Mouse (Mus musculus) heart, embryonic 11.5 days (tissue): ENCODE data around the gene Fkbp2. TPM values are rescaled to one million over a fixed set of nuclear protein-coding genes. Genes with fewer than 3 reads are reported as not detected.

ENCODE experiments used
- ATAC-seq: fragments of 200-750 bp; cut with Nextera tagmentation; replicated peaks from 2 replicates; pipeline ENCODE4 v1.8.0; 2017; ENCODE audit warnings: moderate library complexity; ENCODE audit not compliant: insufficient number of reproducible peaks, low FRiP score, low TSS enrichment
- H3K27ac ChIP-seq: fragments of 300-500 bp; sonication (generic); 2 replicates; pipeline ENCODE4 v1.5.1; 2014; ENCODE audit warnings: mild to moderate bottlenecking, low read depth, low read length
- H3K27me3 ChIP-seq: fragments of 300-500 bp; sonication (generic); 2 replicates; pipeline ENCODE4 v1.6.1; 2014; ENCODE audit warnings: mild to moderate bottlenecking, low read length, mixed read lengths; ENCODE audit not compliant: control insufficient read depth, insufficient read depth
- H3K36me3 ChIP-seq: fragments of 300-500 bp; sonication (generic); 2 replicates; pipeline ENCODE4 v1.6.1; 2014; ENCODE audit warnings: mild to moderate bottlenecking, low read length, moderate library complexity, mixed read lengths; ENCODE audit not compliant: control insufficient read depth, insufficient read depth
- H3K4me1 ChIP-seq: fragments of 300-500 bp; sonication (generic); 2 replicates; pipeline ENCODE4 v1.6.1; 2014; ENCODE audit warnings: low read length; ENCODE audit not compliant: control insufficient read depth, insufficient read depth
- H3K4me2 ChIP-seq: fragments of 300-500 bp; sonication (generic); 2 replicates; pipeline ENCODE4 v1.6.1; 2014; ENCODE audit warnings: mild to moderate bottlenecking, moderate library complexity
- H3K4me3 ChIP-seq: fragments of 300-500 bp; sonication (generic); 2 replicates; pipeline ENCODE4 v1.5.1; 2014; ENCODE audit warnings: low read depth, low read length
- H3K9ac ChIP-seq: fragments of 300-500 bp; sonication (generic); 2 replicates; pipeline ENCODE4 v1.6.1; 2014; ENCODE audit warnings: mild to moderate bottlenecking, low read depth, low read length, moderate library complexity
- H3K9me3 ChIP-seq: fragments of 300-500 bp; sonication (generic); replicated peaks from 2 replicates; pipeline ENCODE4 v1.6.1; 2016; ENCODE audit warnings: low read length; ENCODE audit not compliant: control insufficient read depth
- WGBS: fragments of 180-500 bp; shearing (Covaris S2); extraction: QIAGEN DNeasy Blood & Tissue Kit; methylation state at CpG from one replicate; pipeline ENCODE4 v1.1.7; 2014; ENCODE audit not compliant: insufficient replicate concordance; 5-methylcytosine and 5-hydroxymethylcytosine counted together
- polyA plus RNA-seq: library from polyadenylated mRNA; unstranded; fragments of >200 nt; fragmentation: Nextera tagmentation; extraction: Ambion mirVana; gene quantifications from 2 replicates; pipeline ENCODE4 v1.2.1, GENCODE M21; 2014

Gene Fkbp2
- polyA plus RNA-seq, 1 experiment from 2014 or later = 88.4 TPM

GRCm38 (mm10) chr19:6950613-6951153 lies 29.6 kb downstream of the Fkbp2 start:
- ATAC-seq = peak; percentile 5; the same call in 1 of the 2 replicates
- under 1% methylated on average over 28 of the region's 28 CpGs for WGBS
- Histone ChIP-seq H3K36me3 (0 out of 2 replicates have a peak, but pooled peaks cover 7% of the 10 kb centered on the region), H3K27ac (peak overlapping the region; percentile 96), H3K4me2 (peak overlapping the region; percentile 94), H3K9me3 (no peaks in the 10 kb centered on the region), H3K4me3 (peak overlapping the region; percentile 70), H3K27me3 (no peaks in the 10 kb centered on the region), H3K4me1 (peaks cover 29% of the 10 kb centered on the region), H3K9ac (peak overlapping the region; percentile 83)

GRCm38 (mm10) chr19:6949951-6950350 lies 30.4 kb downstream of the Fkbp2 start:
- Histone ChIP-seq H3K4me1 (peaks cover 22% of the 10 kb centered on the region), H3K9ac (peak overlapping the region; percentile 83; the same call in 1 of the 2 replicates), H3K27ac (peak overlapping the region; percentile 96; the same call in 1 of the 2 replicates), H3K27me3 (no peaks in the 10 kb centered on the region), H3K4me2 (peak overlapping the region; percentile 94), H3K9me3 (no peaks in the 10 kb centered on the region), H3K4me3 (peak overlapping the region; percentile 70), H3K36me3 (0 out of 2 replicates have a peak, but pooled peaks cover 3% of the 10 kb centered on the region)
- ATAC-seq = no peak
- WGBS = 58% methylated on average over 5 of the region's 5 CpGs

GRCm38 (mm10) chr19:6949532-6949931 lies 30.8 kb downstream of the Fkbp2 start:
- H3K27ac ChIP-seq = no peak overlapping the region
- H3K4me1 ChIP-seq = peaks cover 20% of the 10 kb centered on the region
- no peaks in the 10 kb centered on the region for H3K27me3 ChIP-seq
- 85% methylated on average over 5 of the region's 5 CpGs for WGBS
- no peak overlapping the region for H3K4me3 ChIP-seq
- ATAC-seq = no peak
- H3K36me3 ChIP-seq = no peaks in the 10 kb centered on the region
- H3K9ac ChIP-seq = 0 out of 2 replicates have a peak overlapping the region, but pooled peaks have one; percentile 12
- no peaks in the 10 kb centered on the region for H3K9me3 ChIP-seq
- no peak overlapping the region for H3K4me2 ChIP-seq

- Histone ChIP-seq H3K27me3 (no peaks in the 10 kb centered on the region), H3K4me3 (no peak overlapping the region), H3K9me3 (no peaks in the 10 kb centered on the region), H3K36me3 (no peaks in the 10 kb centered on the region), H3K9ac (no peak overlapping the region), H3K4me2 (no peak overlapping the region), H3K4me1 (peaks cover 19% of the 10 kb centered on the region), H3K27ac (no peak overlapping the region)
- no peak for ATAC-seq
- 81% methylated on average over 4 of the region's 4 CpGs for WGBS
These were observed 32.1 kb downstream of the Fkbp2 start for GRCm38 (mm10) chr19:6948186-6948585.

DNA sequence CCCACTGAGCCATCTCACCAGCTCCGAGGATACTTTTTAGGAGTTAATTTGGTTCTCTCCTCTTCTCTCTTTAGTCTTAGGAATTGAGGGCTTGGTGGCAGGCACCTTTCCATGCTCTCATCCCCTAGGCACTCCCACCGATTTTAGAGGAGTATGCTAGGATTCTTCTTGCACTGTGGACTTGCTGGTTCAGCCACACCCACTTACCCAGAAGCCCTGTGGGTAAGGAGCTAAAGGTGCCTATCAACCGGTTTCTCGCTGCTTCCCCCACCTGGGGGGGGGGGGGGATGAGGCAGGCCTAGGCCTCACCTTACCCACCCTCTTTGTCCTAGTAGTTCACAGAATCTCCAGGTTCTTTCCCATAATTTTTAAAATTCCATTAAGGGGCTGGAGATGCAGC lies 32.6 kb downstream of the Fkbp2 start:
- H3K4me2 ChIP-seq = no peak overlapping the region
- H3K9ac ChIP-seq = no peak overlapping the region
- H3K4me1 ChIP-seq = peaks cover 19% of the 10 kb centered on the region
- ATAC-seq = no peak
- H3K36me3 ChIP-seq = no peaks in the 10 kb centered on the region
- 60% methylated on average over 4 of the region's 4 CpGs for WGBS
- H3K9me3 ChIP-seq = no peaks in the 10 kb centered on the region
- H3K27me3 ChIP-seq = no peaks in the 10 kb centered on the region
- no peak overlapping the region for H3K4me3 ChIP-seq
- H3K27ac ChIP-seq = no peak overlapping the region

DNA sequence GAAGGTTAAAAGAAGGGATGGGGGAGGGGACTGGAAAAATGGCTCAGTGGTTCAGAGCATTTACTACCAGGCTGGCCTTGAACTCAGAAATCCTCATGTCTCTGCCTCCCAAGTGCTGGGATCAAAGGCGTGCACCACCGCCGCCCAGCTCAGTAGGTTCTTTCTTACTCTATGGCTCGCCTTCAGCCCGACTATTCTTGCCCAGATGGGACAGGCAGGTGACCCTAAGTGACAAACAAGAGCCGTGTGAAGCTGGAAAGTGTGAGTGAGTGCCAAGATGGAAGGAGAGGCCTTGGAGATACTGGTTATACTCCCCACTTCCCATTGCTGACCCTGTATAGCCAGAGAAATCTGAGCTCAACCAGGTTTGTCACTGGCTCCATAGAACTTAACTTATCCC lies 36.6 kb downstream of the Fkbp2 start:
- H3K27me3 ChIP-seq = no peaks in the 10 kb centered on the region
- no peaks in the 10 kb centered on the region for H3K36me3 ChIP-seq
- no peak overlapping the region for H3K4me3 ChIP-seq
- no peak overlapping the region for H3K27ac ChIP-seq
- H3K9ac ChIP-seq = no peak overlapping the region
- no peak for ATAC-seq
- peaks cover 18% of the 10 kb centered on the region for H3K4me1 ChIP-seq
- H3K4me2 ChIP-seq = no peak overlapping the region
- no peaks in the 10 kb centered on the region for H3K9me3 ChIP-seq
- WGBS = 85% methylated on average over 6 of the region's 6 CpGs

- peak overlapping the region; percentile 96 for H3K27ac ChIP-seq
- peak overlapping the region; percentile 89 for H3K9ac ChIP-seq
- no peaks in the 10 kb centered on the region for H3K36me3 ChIP-seq
- no peaks in the 10 kb centered on the region for H3K27me3 ChIP-seq
- no peaks in the 10 kb centered on the region for H3K9me3 ChIP-seq
- peak overlapping the region; percentile 84 for H3K4me3 ChIP-seq
- ATAC-seq = no peak
- H3K4me1 ChIP-seq = peaks cover 18% of the 10 kb centered on the region
- peak overlapping the region; percentile 79 for H3K4me2 ChIP-seq
- WGBS = 23% methylated on average over 5 of the region's 5 CpGs
These were observed 37.5 kb downstream of the Fkbp2 start for GRCm38 (mm10) chr19:6942764-6943163.

- Histone ChIP-seq H3K9ac (peak within 1 kb of the TSS; percentile 89), H3K27me3 (no peaks in the 10 kb centered on the region), H3K4me2 (peak within 1 kb of the TSS; percentile 79), H3K27ac (peak within 1 kb of the TSS; percentile 96), H3K9me3 (no peaks in the 10 kb centered on the region), H3K36me3 (no peaks in the 10 kb centered on the region), H3K4me1 (peaks cover 18% of the 10 kb centered on the region), H3K4me3 (peak within 1 kb of the TSS; percentile 84)
- under 1% methylated on average over 27 of the region's 27 CpGs for WGBS
- peak; percentile 88 for ATAC-seq
These were observed 38.0 kb downstream of the Fkbp2 start, which contains the start of gene Gpr137 for GRCm38 (mm10) chr19:6942249-6942691. TSS of gene Gpr137 (minus strand) at chr19:6942480.
